Mouse (Mus musculus) cerebellum, adult 9-11 months (tissue): ENCODE measurements around the gene Cd81.

Experiments
- DNase-seq: peaks from one replicate; pipeline ENCODE4 v3.0.0; 2022

Cd81 gene

GRCm38 (mm10) chr7:143070506-143071070 lies 18.0 kb downstream of the Cd81 start:
- peak; percentile 66 for DNase-seq

GRCm38 (mm10) chr7:143072605-143073004 lies 20.1 kb downstream of the Cd81 start:
- peak; percentile 25 for DNase-seq

- peak; percentile 30 for DNase-seq
Measured at GRCm38 (mm10) chr7:143073086-143073485, 20.5 kb downstream of the Cd81 start.

GRCm38 (mm10) chr7:143075394-143075793 lies 22.9 kb downstream of the Cd81 start:
- no peak for DNase-seq

- no peak for DNase-seq
Measured at GRCm38 (mm10) chr7:143077351-143077750, 24.8 kb downstream of the Cd81 start.

GRCm38 (mm10) chr7:143082024-143082423 lies 29.5 kb downstream of the Cd81 start:
- DNase-seq, result no peak

- DNase-seq, result no peak
Measured at GRCm38 (mm10) chr7:143083708-143084107, 31.2 kb downstream of the Cd81 start.

- DNase-seq, result peak; percentile 43
Measured at GRCm38 (mm10) chr7:143086366-143086765, 33.8 kb downstream of the Cd81 start.

GRCm38 (mm10) chr7:143087070-143087579 lies 34.6 kb downstream of the Cd81 start:
- DNase-seq, result no peak

GRCm38 (mm10) chr7:143093847-143094246 lies 41.3 kb downstream of the Cd81 start:
- DNase-seq, result no peak

GRCm38 (mm10) chr7:143094592-143095553 lies 42.3 kb downstream of the Cd81 start, which contains the start of gene Trpm5:
TSS of gene Trpm5 (minus strand) at chr7:143094642.
- DNase-seq, result peak; percentile 31

GRCm38 (mm10) chr7:143095554-143095907 lies 43.0 kb downstream of the Cd81 start:
- no peak for DNase-seq

GRCm38 (mm10) chr7:143100759-143101158 lies 48.2 kb downstream of the Cd81 start:
- DNase-seq, result no peak

- DNase-seq, result no peak
Measured at GRCm38 (mm10) chr7:143105258-143105897, 52.8 kb downstream of the Cd81 start.

- DNase-seq, result no peak
Measured at GRCm38 (mm10) chr7:143106062-143106461, 53.5 kb downstream of the Cd81 start, which contains the start of gene Kcnq1. TSS of gene Kcnq1 (plus strand) at chr7:143106362.

- no peak for DNase-seq
Measured at GRCm38 (mm10) chr7:143106672-143107465, 54.3 kb downstream of the Cd81 start.

- DNase-seq, result peak; percentile 44
Measured at GRCm38 (mm10) chr7:143108200-143108599, 55.7 kb downstream of the Cd81 start.

GRCm38 (mm10) chr7:143108996-143109660 lies 56.6 kb downstream of the Cd81 start:
- no peak for DNase-seq

GRCm38 (mm10) chr7:143109696-143110095 lies 57.2 kb downstream of the Cd81 start:
- no peak for DNase-seq

GRCm38 (mm10) chr7:143110803-143111202 lies 58.3 kb downstream of the Cd81 start:
- no peak for DNase-seq

GRCm38 (mm10) chr7:143111719-143112118 lies 59.2 kb downstream of the Cd81 start:
- DNase-seq, result no peak

GRCm38 (mm10) chr7:143112395-143112794 lies 59.9 kb downstream of the Cd81 start:
- DNase-seq, result no peak
